Mouse (Mus musculus): ENCODE data around the gene Apol6. TPM values are rescaled to one million over a fixed set of nuclear protein-coding genes. Genes with fewer than 3 reads are reported as not detected.

Apol6 gene
- total and polyA plus RNA-seq, 2 experiments from 2014 or later, result 0.19 TPM; not detected in 1

DNA sequence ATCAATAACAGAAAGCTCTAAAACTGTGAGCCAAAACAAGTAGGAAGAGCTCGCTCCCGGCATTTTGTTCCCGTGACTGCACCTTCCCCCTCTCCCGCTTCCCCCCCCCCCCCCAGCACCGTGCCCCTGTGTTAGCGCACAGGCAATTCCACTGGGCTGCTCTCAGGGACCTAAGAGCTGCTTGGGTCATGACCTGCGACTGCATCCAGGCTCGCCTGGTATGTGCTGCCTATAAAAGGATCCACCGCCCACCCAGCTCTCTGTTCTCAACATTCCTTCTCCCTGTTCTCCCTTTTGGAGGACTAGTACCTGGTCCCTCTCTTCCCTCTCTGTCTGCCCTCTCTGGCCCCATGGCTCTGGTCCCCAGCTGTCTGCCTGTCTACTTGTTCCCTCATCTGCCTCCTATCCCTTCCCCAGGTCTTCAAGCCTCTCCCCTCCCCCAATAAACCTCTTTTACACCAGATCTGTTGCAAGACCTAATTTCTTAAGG, 5.3 kb upstream of the Apol6 start:
- Histone ChIP-seq H3K9ac (no peak overlapping the region), H3K4me1 (ENCODE audit: insufficient read depth) (no peaks in the 10 kb centered on the region), H3K4me3 (ENCODE audit: low read depth, low read length) (no peak overlapping the region), H3K9me3 (ENCODE audit: low read length) (no peaks in the 10 kb centered on the region), H3K4me2 (ENCODE audit: low read depth) (no peak overlapping the region), H3K36me3 (ENCODE audit: insufficient read depth) (no peaks in the 10 kb centered on the region), H3K27ac (ENCODE audit: low read depth, low read length) (no peak overlapping the region), H3K27me3 (ENCODE audit: insufficient read depth, low read length) (no peaks in the 10 kb centered on the region)
- no peak for TF ChIP-seq CTCF (IDR thresholded peaks at IDR 0.05; ENCODE audit: low read depth)
- WGBS, result 83% methylated on average over 8 of the region's 9 CpGs
- DNase-seq (no peak), ATAC-seq (no peak)

DNA sequence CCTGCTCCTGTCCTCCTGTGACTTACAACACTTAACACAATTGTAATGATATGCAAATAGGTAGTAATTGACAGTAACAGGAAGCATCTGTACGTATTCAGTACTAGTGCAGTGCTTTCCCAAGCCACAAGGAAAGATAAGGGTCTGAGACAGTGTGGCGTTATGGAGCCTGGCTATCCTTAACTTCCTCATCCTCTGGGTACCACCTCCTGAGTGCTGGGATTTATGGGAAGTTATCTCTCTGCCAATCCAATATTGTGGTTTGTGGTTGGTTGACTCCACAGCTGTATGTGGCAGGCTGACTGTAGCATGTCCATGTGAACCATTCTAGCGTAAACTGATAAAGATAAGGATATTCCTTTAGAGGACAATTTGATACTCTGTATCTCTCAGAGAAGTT, 3.7 kb upstream of the Apol6 start:
- DNase-seq (no peak), ATAC-seq (no peak)
- H3K36me3 ChIP-seq (ENCODE audit: insufficient read depth), result no peaks in the 10 kb centered on the region
- H3K27me3 ChIP-seq (ENCODE audit: insufficient read depth, low read length), result no peaks in the 10 kb centered on the region
- no peaks in the 10 kb centered on the region for H3K9me3 ChIP-seq (ENCODE audit: low read length)
- no peak overlapping the region for H3K4me3 ChIP-seq (ENCODE audit: low read depth, low read length)
- H3K4me2 ChIP-seq (ENCODE audit: low read depth), result no peak overlapping the region
- no peaks in the 10 kb centered on the region for H3K4me1 ChIP-seq (ENCODE audit: insufficient read depth)
- H3K27ac ChIP-seq (ENCODE audit: low read depth, low read length), result no peak overlapping the region
- 71% methylated on average over 3 of the region's 3 CpGs for WGBS
- no peak overlapping the region for H3K9ac ChIP-seq
- TF ChIP-seq CTCF (IDR thresholded peaks at IDR 0.05; ENCODE audit: low read depth), result no peak

DNA sequence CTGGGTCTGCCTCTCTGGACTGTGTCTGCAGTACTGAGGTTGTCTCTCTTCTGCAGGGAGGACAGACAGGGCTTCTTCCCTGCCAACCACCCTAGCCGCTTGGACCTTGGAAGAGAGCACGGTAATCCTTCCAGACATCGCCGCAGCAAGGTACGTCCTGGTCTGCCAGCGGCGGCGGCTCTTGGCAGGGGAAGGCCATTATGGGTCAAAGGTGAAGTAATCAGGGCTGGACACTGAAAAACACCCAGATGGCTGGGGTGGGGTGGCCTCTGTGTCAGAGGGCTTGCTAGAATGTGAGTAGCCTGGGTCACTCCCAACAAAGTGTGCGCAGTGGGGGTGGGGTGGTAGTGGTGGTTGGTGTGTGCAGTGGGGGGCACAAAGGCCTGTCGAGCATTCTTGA, 1.1 kb downstream of the Apol6 start:
- DNase-seq (no peak), ATAC-seq (no peak)
- no peak for TF ChIP-seq CTCF (IDR thresholded peaks at IDR 0.05; ENCODE audit: low read depth)
- 87% methylated on average over 10 of the region's 10 CpGs for WGBS
- Histone ChIP-seq H3K27ac (ENCODE audit: low read depth, low read length) (no peak overlapping the region), H3K27me3 (ENCODE audit: insufficient read depth, low read length) (no peaks in the 10 kb centered on the region), H3K4me1 (ENCODE audit: insufficient read depth) (no peaks in the 10 kb centered on the region), H3K36me3 (ENCODE audit: insufficient read depth) (no peaks in the 10 kb centered on the region), H3K4me3 (ENCODE audit: low read depth, low read length) (no peak overlapping the region), H3K9ac (no peak overlapping the region), H3K9me3 (ENCODE audit: low read length) (no peaks in the 10 kb centered on the region), H3K4me2 (ENCODE audit: low read depth) (no peak overlapping the region)

DNA sequence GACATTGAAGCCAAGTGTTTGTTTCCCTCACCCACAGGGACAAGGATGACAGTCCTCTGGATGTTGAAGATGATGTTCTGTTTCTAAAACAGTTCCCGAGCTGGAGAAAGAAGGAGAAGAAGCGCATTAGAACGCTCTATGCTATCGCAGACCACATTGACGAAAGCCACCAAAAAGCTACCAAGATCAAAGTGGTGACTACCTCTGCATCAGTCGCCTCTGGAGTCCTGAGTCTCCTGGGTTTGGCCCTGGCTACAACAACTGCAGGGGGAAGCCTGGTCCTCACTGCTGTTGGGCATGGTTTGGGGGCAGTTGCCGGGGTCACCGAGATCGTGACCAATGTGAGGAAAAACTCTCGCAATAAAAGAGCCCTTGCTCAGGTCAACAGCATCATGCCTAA, 6.0 kb downstream of the Apol6 start, which contains the start of gene Mb:
Mb (minus strand) TSS at position 101 of the 400 bp plus-strand sequence.
- DNase-seq, result no peak
- Histone ChIP-seq H3K4me2 (ENCODE audit: low read depth) (no peak within 1 kb of the TSS), H3K9me3 (ENCODE audit: low read length) (no peaks in the 10 kb centered on the region), H3K27ac (ENCODE audit: low read depth, low read length) (no peak within 1 kb of the TSS), H3K36me3 (ENCODE audit: insufficient read depth) (no peaks in the 10 kb centered on the region), H3K9ac (no peak within 1 kb of the TSS), H3K4me1 (ENCODE audit: insufficient read depth) (no peaks in the 10 kb centered on the region; the same call in 1 of the 2 replicates), H3K27me3 (ENCODE audit: insufficient read depth, low read length) (no peaks in the 10 kb centered on the region), H3K4me3 (ENCODE audit: low read depth, low read length) (no peak within 1 kb of the TSS)
- TF ChIP-seq CTCF (IDR thresholded peaks at IDR 0.05; ENCODE audit: low read depth), result no peak
- WGBS, result 90% methylated on average over 10 of the region's 10 CpGs
- no peak for ATAC-seq

DNA sequence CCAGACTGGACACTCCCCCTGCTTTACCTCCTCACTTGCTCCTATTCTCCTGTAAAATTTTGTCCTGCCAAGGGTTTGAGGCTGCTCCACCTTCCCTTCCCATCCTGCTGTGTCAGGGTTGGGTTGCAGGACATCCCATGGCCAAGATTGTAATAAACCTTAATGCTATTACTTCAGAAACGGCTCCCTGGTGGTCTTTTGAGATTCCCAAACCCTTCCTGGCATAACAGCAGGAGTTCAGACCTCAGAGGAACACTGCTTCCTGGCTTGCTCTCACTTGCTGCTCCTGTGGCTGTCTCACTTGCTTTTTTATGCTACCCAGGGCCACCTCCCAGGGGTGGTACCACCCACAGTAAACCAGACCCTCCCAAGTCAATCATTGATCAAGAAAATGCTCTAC, 7.6 kb downstream of the Apol6 start:
- TF ChIP-seq CTCF (IDR thresholded peaks at IDR 0.05; ENCODE audit: low read depth), result no peak
- Histone ChIP-seq H3K27ac (ENCODE audit: low read depth, low read length) (no peak overlapping the region), H3K9ac (no peak overlapping the region), H3K4me1 (ENCODE audit: insufficient read depth) (no peaks in the 10 kb centered on the region; the same call in 1 of the 2 replicates), H3K4me2 (ENCODE audit: low read depth) (no peak overlapping the region), H3K27me3 (ENCODE audit: insufficient read depth, low read length) (no peaks in the 10 kb centered on the region), H3K36me3 (ENCODE audit: insufficient read depth) (no peaks in the 10 kb centered on the region), H3K4me3 (ENCODE audit: low read depth, low read length) (no peak overlapping the region), H3K9me3 (ENCODE audit: low read length) (no peaks in the 10 kb centered on the region)
- DNase-seq (no peak), ATAC-seq (no peak)
- WGBS, result 31% methylated on average over 1 of the region's 1 CpGs

DNA sequence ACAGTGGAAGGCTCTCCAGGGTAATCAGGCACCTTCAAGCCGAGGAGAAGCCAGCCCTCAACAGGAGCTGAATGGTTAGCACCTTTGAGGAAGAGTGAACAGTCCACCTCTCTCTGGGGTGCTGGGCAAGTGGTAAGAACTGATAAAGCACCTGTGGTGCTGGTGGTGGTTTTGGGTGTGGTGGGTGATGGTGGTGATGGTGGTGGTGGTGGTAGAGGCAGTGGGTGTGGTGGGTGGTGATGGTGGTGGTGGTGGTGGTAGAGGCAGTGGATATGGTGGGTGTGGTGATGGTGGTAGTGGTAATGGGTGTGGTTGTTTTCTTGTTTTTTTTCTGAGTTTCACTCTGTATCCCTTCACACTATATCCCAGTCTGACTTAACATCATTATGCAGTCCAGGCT, 8.5 kb downstream of the Apol6 start:
- DNase-seq (no peak), ATAC-seq (no peak)
- Histone ChIP-seq H3K4me2 (ENCODE audit: low read depth) (no peak overlapping the region), H3K27ac (ENCODE audit: low read depth, low read length) (no peak overlapping the region), H3K9me3 (ENCODE audit: low read length) (no peaks in the 10 kb centered on the region), H3K4me3 (ENCODE audit: low read depth, low read length) (no peak overlapping the region), H3K9ac (no peak overlapping the region), H3K27me3 (ENCODE audit: insufficient read depth, low read length) (no peaks in the 10 kb centered on the region), H3K4me1 (ENCODE audit: insufficient read depth) (no peaks in the 10 kb centered on the region; the same call in 1 of the 2 replicates), H3K36me3 (ENCODE audit: insufficient read depth) (no peaks in the 10 kb centered on the region)
- 100% methylated on average over 1 of the region's 1 CpGs for WGBS
- TF ChIP-seq CTCF (IDR thresholded peaks at IDR 0.05; ENCODE audit: low read depth), result no peak

DNA sequence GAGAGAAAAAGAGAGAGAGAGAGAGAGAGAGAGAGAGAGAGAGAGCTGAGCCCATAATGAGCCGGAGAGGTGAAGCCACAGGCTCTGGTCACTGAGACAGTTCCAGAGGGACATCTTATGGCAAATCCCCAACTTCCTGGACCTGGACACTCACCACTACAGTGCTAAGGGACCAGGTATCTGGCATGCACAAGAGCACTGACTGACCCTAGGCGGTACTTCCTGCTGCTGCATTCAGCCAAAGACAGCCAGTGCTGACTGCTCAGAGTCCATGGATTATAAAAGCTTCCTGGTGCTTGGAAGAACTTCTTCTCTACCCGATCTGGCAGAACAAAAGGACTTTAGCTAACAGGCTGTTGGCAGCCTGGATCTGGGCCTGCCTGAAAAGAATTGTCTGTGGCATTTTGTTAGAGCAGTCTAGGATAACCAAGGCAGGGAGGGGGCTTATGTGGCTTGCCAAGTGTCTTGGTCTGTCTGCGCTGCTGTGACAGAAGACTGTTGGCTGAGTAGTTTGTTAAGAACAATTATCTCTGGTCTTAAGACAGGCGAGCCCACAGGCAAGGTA, 10.2 kb downstream of the Apol6 start:
- WGBS, result 47% methylated on average over 5 of the region's 5 CpGs
- ATAC-seq, result peak; percentile 40; the same call in 1 of the 2 replicates

More for the DNA sequence above, 10.2 kb downstream of the Apol6 start:
- Histone ChIP-seq H3K27me3 (ENCODE audit: insufficient read depth, low read length) (no peaks in the 10 kb centered on the region), H3K9ac (no peak overlapping the region), H3K4me2 (ENCODE audit: low read depth) (no peak overlapping the region), H3K9me3 (ENCODE audit: low read length) (no peaks in the 10 kb centered on the region), H3K27ac (ENCODE audit: low read depth, low read length) (no peak overlapping the region), H3K4me1 (ENCODE audit: insufficient read depth) (no peaks in the 10 kb centered on the region; the same call in 1 of the 2 replicates), H3K4me3 (ENCODE audit: low read depth, low read length) (no peak overlapping the region), H3K36me3 (ENCODE audit: insufficient read depth) (no peaks in the 10 kb centered on the region)
- no peak for TF ChIP-seq CTCF (IDR thresholded peaks at IDR 0.05; ENCODE audit: low read depth)
- no peak for DNase-seq

All from forebrain, postnatal 0 days (tissue).